Mouse (Mus musculus) erythroblast, embryonic 14.5 days (primary cell): ENCODE measurements around the gene Phc2. TPM values are rescaled to one million over a fixed set of nuclear protein-coding genes. Genes with fewer than 3 reads are reported as not detected.
A peak's percentile ranks its signal among the peaks of the same experiment; 100 is the strongest.

Experiments
- H3K27me3 ChIP-seq: 2 replicates; pipeline ENCODE4 v1.6.1; 2012; ENCODE audit warnings: inconsistent platforms; ENCODE audit not compliant: control insufficient read depth
- H3K36me3 ChIP-seq: 2 replicates; pipeline ENCODE4 v1.6.1; 2012; ENCODE audit warnings: mild to moderate bottlenecking, inconsistent platforms; ENCODE audit not compliant: control insufficient read depth
- H3K4me1 ChIP-seq: 2 replicates; pipeline ENCODE4 v1.6.1; 2012; ENCODE audit warnings: inconsistent platforms; ENCODE audit not compliant: control insufficient read depth
- H3K4me3 ChIP-seq: replicated peaks from 2 replicates; pipeline ENCODE3; 2012; ENCODE audit warnings: moderate library complexity, mild to moderate bottlenecking, inconsistent platforms
- H3K9me3 ChIP-seq: 2 replicates; pipeline ENCODE4 v1.6.1; 2012; ENCODE audit warnings: low read length, inconsistent platforms, mixed read lengths; ENCODE audit not compliant: control insufficient read depth
- GATA1 ChIP-seq: IDR thresholded peaks from 2 replicates; pipeline ENCODE4 v1.6.1; 2012; ENCODE audit warnings: low read length, inconsistent platforms, mixed read lengths
- TAL1 ChIP-seq: IDR thresholded peaks from 3 replicates; pipeline ENCODE4 v1.6.1; 2012; ENCODE audit warnings: low read length, inconsistent platforms, mixed read lengths
- polyA plus RNA-seq: library from polyadenylated mRNA; stranded (reverse); fragments of >175 nt; gene quantifications from 2 replicates; pipeline ENCODE4 v1.2.3, GENCODE M21; 2012

Phc2 gene
- polyA plus RNA-seq, 1 experiment = 9.0 TPM

DNA sequence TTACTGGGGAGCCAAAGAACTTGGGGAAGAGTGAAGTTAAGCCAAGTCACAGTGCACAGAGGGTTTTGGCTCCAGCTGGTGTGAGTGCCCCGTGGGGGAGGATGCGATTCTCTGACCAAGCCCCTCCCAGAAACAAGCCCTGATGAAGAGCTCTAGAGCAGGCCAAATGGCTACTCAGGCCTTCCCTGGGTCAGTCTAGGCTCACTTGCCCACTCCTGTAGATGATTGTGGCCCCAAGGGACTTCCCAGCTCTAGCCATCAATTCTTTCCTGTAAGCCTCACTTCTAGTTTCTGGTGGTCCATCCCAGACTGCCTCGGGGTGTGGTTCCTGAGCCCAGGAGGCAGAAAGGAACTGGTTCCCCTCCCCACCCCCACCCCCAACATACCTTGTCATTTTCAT is 100.6 kb downstream of the Phc2 start, which contains the start of gene A3galt2:
TSS of gene A3galt2 (plus strand) at position 301 of the 400 bp plus-strand sequence.
- Histone ChIP-seq H3K4me3 (no peak within 1 kb of the TSS), H3K9me3 (no peaks in the 10 kb centered on the region), H3K36me3 (peaks cover 45% of the 10 kb centered on the region), H3K4me1 (peaks cover 15% of the 10 kb centered on the region), H3K27me3 (no peaks in the 10 kb centered on the region)
- TF ChIP-seq GATA1 (no peak), TAL1 (no peak)

- Histone ChIP-seq H3K4me1 (peaks cover 23% of the 10 kb centered on the region), H3K9me3 (no peaks in the 10 kb centered on the region), H3K36me3 (peaks cover 36% of the 10 kb centered on the region), H3K27me3 (no peaks in the 10 kb centered on the region), H3K4me3 (no peak overlapping the region)
- TF ChIP-seq GATA1 = no peak
- no peak for TF ChIP-seq TAL1
These were observed 101.4 kb downstream of the Phc2 start for GRCm38 (mm10) chr4:128755900-128756299.

- Histone ChIP-seq H3K9me3 (peaks cover 10% of the 10 kb centered on the region), H3K27me3 (no peaks in the 10 kb centered on the region), H3K36me3 (peaks cover 4% of the 10 kb centered on the region), H3K4me3 (no peak overlapping the region), H3K4me1 (peaks cover 32% of the 10 kb centered on the region)
- TF ChIP-seq TAL1 (no peak), GATA1 (no peak)
These were observed 104.7 kb downstream of the Phc2 start for GRCm38 (mm10) chr4:128759214-128759613.

- H3K4me3 ChIP-seq = no peak overlapping the region
- TF ChIP-seq GATA1 = peak; percentile 12; the same call in 1 of the 2 replicates
- TF ChIP-seq TAL1 = peak; percentile 42; the same call in 2 of the 3 replicates
- peaks cover 1% of the 10 kb centered on the region for H3K36me3 ChIP-seq
- H3K9me3 ChIP-seq = peaks cover 10% of the 10 kb centered on the region
- H3K4me1 ChIP-seq = peaks cover 32% of the 10 kb centered on the region
- no peaks in the 10 kb centered on the region for H3K27me3 ChIP-seq
These were observed 105.5 kb downstream of the Phc2 start for GRCm38 (mm10) chr4:128760029-128760428.

DNA sequence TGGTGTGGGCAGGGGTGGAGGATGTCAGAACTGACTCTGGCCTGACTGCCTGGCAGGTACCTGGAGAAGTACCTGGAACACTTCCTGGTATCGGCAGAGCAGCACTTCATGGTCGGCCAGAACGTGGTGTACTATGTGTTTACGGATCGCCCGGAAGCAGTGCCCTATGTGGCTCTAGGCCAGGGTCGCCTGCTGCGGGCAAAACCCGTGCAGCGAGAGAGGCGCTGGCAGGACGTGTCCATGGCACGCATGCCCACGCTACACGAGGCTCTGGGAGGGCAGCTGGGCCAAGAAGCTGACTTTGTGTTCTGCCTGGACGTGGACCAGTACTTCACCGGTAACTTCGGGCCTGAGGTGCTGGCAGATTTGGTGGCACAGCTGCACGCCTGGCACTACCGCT is 112.4 kb downstream of the Phc2 start:
- H3K36me3 ChIP-seq = peaks cover 23% of the 10 kb centered on the region
- no peak for TF ChIP-seq TAL1
- no peak for TF ChIP-seq GATA1
- H3K9me3 ChIP-seq = peaks cover 15% of the 10 kb centered on the region
- peaks cover 12% of the 10 kb centered on the region for H3K4me1 ChIP-seq
- no peak overlapping the region for H3K4me3 ChIP-seq
- peaks cover 2% of the 10 kb centered on the region; the same call in 1 of the 2 replicates for H3K27me3 ChIP-seq

- H3K9me3 ChIP-seq = peaks cover 8% of the 10 kb centered on the region
- TF ChIP-seq TAL1 (no peak), GATA1 (no peak)
- H3K27me3 ChIP-seq = peaks cover 2% of the 10 kb centered on the region; the same call in 1 of the 2 replicates
- peaks cover 12% of the 10 kb centered on the region for H3K4me1 ChIP-seq
- H3K36me3 ChIP-seq = peaks cover 32% of the 10 kb centered on the region
- no peak overlapping the region for H3K4me3 ChIP-seq
These were observed 113.6 kb downstream of the Phc2 start for GRCm38 (mm10) chr4:128768120-128768519.

- peaks cover 5% of the 10 kb centered on the region; the same call in 1 of the 2 replicates for H3K9me3 ChIP-seq
- peaks cover 12% of the 10 kb centered on the region for H3K4me1 ChIP-seq
- no peak overlapping the region for H3K4me3 ChIP-seq
- H3K36me3 ChIP-seq = peaks cover 48% of the 10 kb centered on the region
- H3K27me3 ChIP-seq = peaks cover 2% of the 10 kb centered on the region; the same call in 1 of the 2 replicates
- TF ChIP-seq GATA1 = no peak
- no peak for TF ChIP-seq TAL1
These were observed 115.3 kb downstream of the Phc2 start for GRCm38 (mm10) chr4:128769569-128770355.

- TF ChIP-seq GATA1 = no peak
- TF ChIP-seq TAL1 = no peak
- Histone ChIP-seq H3K4me1 (peaks cover 12% of the 10 kb centered on the region), H3K9me3 (peaks cover 5% of the 10 kb centered on the region; the same call in 1 of the 2 replicates), H3K36me3 (peaks cover 57% of the 10 kb centered on the region), H3K4me3 (no peak overlapping the region), H3K27me3 (peaks cover 2% of the 10 kb centered on the region; the same call in 1 of the 2 replicates)
These were observed 116.2 kb downstream of the Phc2 start for GRCm38 (mm10) chr4:128770698-128771097.

DNA sequence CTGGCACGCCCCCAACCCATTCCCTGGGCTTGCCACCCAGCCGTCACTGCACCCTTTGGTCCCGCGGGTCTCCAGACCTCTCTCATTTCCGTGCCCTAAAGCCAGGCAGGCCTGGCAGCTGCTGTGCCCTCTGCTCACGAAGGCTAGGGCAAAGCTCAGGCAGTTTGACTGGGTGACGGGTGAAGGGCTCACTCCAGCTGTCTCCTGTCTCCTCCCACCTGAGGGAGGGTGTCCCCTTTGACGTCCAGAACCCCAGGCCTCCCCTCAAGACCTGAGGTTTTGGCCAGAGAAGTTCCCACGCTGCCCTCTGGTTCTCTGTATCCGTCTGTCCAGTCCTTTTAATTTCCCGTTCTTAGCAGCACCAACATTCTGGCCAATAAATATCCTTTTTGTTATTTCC is 119.3 kb downstream of the Phc2 start:
- Histone ChIP-seq H3K27me3 (no peaks in the 10 kb centered on the region), H3K36me3 (peaks cover 64% of the 10 kb centered on the region), H3K4me1 (peaks cover 2% of the 10 kb centered on the region), H3K9me3 (no peaks in the 10 kb centered on the region), H3K4me3 (no peak overlapping the region)
- TF ChIP-seq GATA1 = no peak
- no peak for TF ChIP-seq TAL1
